ENCODE assay signal across 21 mouse cellular contexts in genomic region chr2:128564195-128564594, GRCm38 (mm10). TPM values are rescaled to one million over a fixed set of nuclear protein-coding genes. Genes with fewer than 3 reads are reported as not detected.
DNase-seq lines count a peak whose midpoint lies in the region; ATAC-seq and TF ChIP-seq lines count a peak whose summit lies in the region.
"Had no signal": no experiment of that assay in that cellular context is flagged by ENCODE, and none has a peak within 500 bp of the region (broad histone marks: within the 10 kb centered on the region; RNA-seq: fewer than 3 reads in every experiment).

No protein-coding gene starts in this region.

- H3K27ac ChIP-seq in testis, adult 2 months (ENCODE audit: control insufficient read depth, insufficient read depth, low read depth, low read length) = no peak overlapping the region
- no peak overlapping the region for H3K27ac ChIP-seq in ES-E14 (ENCODE audit: insufficient read depth, low read depth, low read length, poor library complexity, severe bottlenecking)
- H3K27ac ChIP-seq in small intestine, adult 2 months (ENCODE audit: insufficient read depth, low read depth, low read length) = no peak overlapping the region
- H3K27ac ChIP-seq: hindbrain, embryonic 10.5 days had no signal

- intact Hi-C loops in left cerebral cortex, postnatal 36 days (cut with DNase I) = no loop called here

- no peaks in the 10 kb centered on the region for H3K27me3 ChIP-seq in testis, adult 2 months (ENCODE audit: control insufficient read depth, insufficient read depth, low read length)
- H3K27me3 ChIP-seq in small intestine, adult 2 months (ENCODE audit: control insufficient read depth, insufficient read depth, low read length) = no peaks in the 10 kb centered on the region
- H3K27me3 ChIP-seq: heart, embryonic 12.5 days had no signal

- no peak overlapping the region for H3K4me3 ChIP-seq in testis, adult 2 months (ENCODE audit: control insufficient read depth, low read depth, low read length)
- H3K4me3 ChIP-seq in ES-E14 (ENCODE audit: insufficient read depth in 1 of 2, low read depth in 1 of 2, low read length in 2 of 2, poor library complexity in 1 of 2, severe bottlenecking in 1 of 2) = no peak overlapping the region
- no peak overlapping the region for H3K4me3 ChIP-seq in small intestine, adult 2 months (ENCODE audit: low read depth, low read length)
- H3K4me3 ChIP-seq: heart, embryonic 12.5 days; hindbrain, embryonic 10.5 days; myocyte had no signal

- no peaks in the 10 kb centered on the region for H3K9me3 ChIP-seq in ES-E14 (ENCODE audit: control insufficient read depth, insufficient read depth, low read depth, low read length)
- H3K9me3 ChIP-seq: hindbrain, embryonic 10.5 days had no signal

- no peaks in the 10 kb centered on the region for H3K36me3 ChIP-seq in testis, adult 2 months (ENCODE audit: control insufficient read depth, insufficient read depth, low read length)
- no peaks in the 10 kb centered on the region for H3K36me3 ChIP-seq in ES-E14 (ENCODE audit: control insufficient read depth, insufficient read depth, low read length, poor library complexity, severe bottlenecking)
- no peaks in the 10 kb centered on the region for H3K36me3 ChIP-seq in small intestine, adult 2 months (ENCODE audit: control insufficient read depth, insufficient read depth, low read length)
- H3K36me3 ChIP-seq: heart, embryonic 12.5 days; hindbrain, embryonic 10.5 days had no signal

- no peak for ATAC-seq in megakaryocyte, adult 5-6 weeks (ENCODE audit: poor library complexity, severe bottlenecking)
- ATAC-seq: forebrain, embryonic 16.5 days had no signal

- H3K9ac ChIP-seq in ES-E14 (ENCODE audit: insufficient read depth, low read depth, low read length, poor library complexity, severe bottlenecking) = no peak overlapping the region
- H3K9ac ChIP-seq: heart, embryonic 12.5 days had no signal

- TF ChIP-seq CTCF in testis, adult 2 months (IDR thresholded peaks at IDR 0.05; ENCODE audit: control insufficient read depth, insufficient read depth, insufficient replicate concordance, low read depth, low read length) = peak; percentile 25; the same call in 1 of the 2 replicates
- peak; percentile 31; the same call in 1 of the 2 replicates for TF ChIP-seq CTCF in small intestine, adult 2 months (IDR thresholded peaks at IDR 0.05; ENCODE audit: extremely low read depth, insufficient read length, insufficient replicate concordance, low read depth, low read length)

- H3K4me1 ChIP-seq in testis, adult 2 months (ENCODE audit: control insufficient read depth, insufficient read depth, low read length) = no peaks in the 10 kb centered on the region; the same call in 1 of the 2 replicates
- peaks cover 2 to 5% of the 10 kb centered on the region in 2 experiments; a peak in 2 of 4 replicates for H3K4me1 ChIP-seq in ES-E14 (ENCODE audit: control insufficient read depth in 2 of 2, insufficient read depth in 2 of 2, low read length in 2 of 2, poor library complexity in 1 of 2)
- H3K4me1 ChIP-seq in small intestine, adult 2 months (ENCODE audit: control insufficient read depth, insufficient read depth, insufficient read length, low read length) = peaks cover 8% of the 10 kb centered on the region; the same call in 1 of the 2 replicates

- WGBS in small intestine, adult 2 months = 88% methylated on average over 3 of the region's 3 CpGs

- DNase-seq in kidney, postnatal 4 days = peak; percentile 17 to 21
- DNase-seq in kidney, postnatal 36 days = no peak
- DNase-seq in testis, postnatal 10 days (ENCODE audit: low spot score) = no peak
- no peak for DNase-seq in ES-E14 (ENCODE audit: low read depth, low spot score)
- DNase-seq in left cerebral cortex, postnatal 36 days (ENCODE audit: low spot score in 2 of 2) = no peak
- DNase-seq: cerebellum, adult 11-12 months; kidney, adult 11 months; layer of hippocampus, adult 9-11 months; left cerebral cortex, postnatal 4 days; right cerebral cortex, postnatal 14 days; thymus, postnatal 25 days had no signal

- in situ Hi-C loops in ES-E14 (cut with MboI; ENCODE audit: low sequenced_read_pairs in 2 of 2, unreplicated experiment in 2 of 2) = no loop called here

- TF ChIP-seq POLR2A in testis, adult 2 months (IDR thresholded peaks at IDR 0.05; ENCODE audit: control insufficient read depth, low read depth, low read length) = no peak
- TF ChIP-seq POLR2A in small intestine, adult 2 months (IDR thresholded peaks at IDR 0.05; ENCODE audit: low read depth, low read length) = no peak

TF ChIP-seq in ES-E14, 5 proteins besides CTCF, POLR2A, EP300 and RAD21:
- TF ChIP-seq CHD2 (IDR thresholded peaks at IDR 0.05; ENCODE audit: low read depth, low read length) = no peak
- peak; percentile 10; the same call in 1 of the 2 replicates for TF ChIP-seq ZC3H11A (IDR thresholded peaks at IDR 0.05; ENCODE audit: borderline replicate concordance, low read depth, low read length)
TF ChIP-seq in ES-E14: peak in this region for 1.

RNA-seq across cellular contexts. Expression of gene Spdye4c, which starts 26.8 kb away (rescaled TPM):
- polyA plus RNA-seq in testis, adult 2 months (2012; rRNA removed) = 21.8 and 23.5 TPM in 2 replicates
- total RNA-seq in ES-E14 (2012; rRNA removed) = not detected in 2 replicates
- polyA plus RNA-seq in small intestine, adult 2 months (2012; rRNA removed) = not detected in 2 replicates
- not detected for total RNA-seq in left cerebral cortex, postnatal 36 days (2021)
- not detected in 2 replicates for total RNA-seq in megakaryocyte, adult 5-6 weeks (2015)
- total RNA-seq in megakaryocyte, adult 5-6 weeks (2017) = not detected in 2 replicates
- total RNA-seq: gastrocnemius, adult 8-10 months; left cerebral cortex, postnatal 4 days had no signal
- polyA plus RNA-seq: forebrain, embryonic 16.5 days; heart, embryonic 12.5 days; hindbrain, embryonic 10.5 days; lung, embryonic 16.5 days; midbrain, embryonic 11.5 days; myocyte had no signal

Comparison
In these comparisons a context has a peak if more than half of its experiments do, and no peak if none do; other contexts are left out.
1. DNase-seq: peak in kidney, postnatal 4 days (2 of 2); none in kidney, postnatal 36 days (0 of 2), testis, postnatal 10 days (single experiment), ES-E14 (single experiment) and left cerebral cortex, postnatal 36 days (0 of 2).